ENCODE assay signal across 7 mouse cellular contexts in genomic region chr11:117083882-117084260, GRCm38 (mm10). TPM values are rescaled to one million over a fixed set of nuclear protein-coding genes. Genes with fewer than 3 reads are reported as not detected.
A peak's percentile ranks its signal among the peaks of the same experiment; 100 is the strongest.
ATAC-seq and TF ChIP-seq lines count a peak whose summit lies in the region.
"Not testable (repeated sequence)": the region's sequence is repeated elsewhere in the genome, so short reads cannot be mapped to it uniquely, and the experiment has no call there.

No protein-coding gene starts in this region.

- H3K4me2 ChIP-seq in embryonic facial prominence, embryonic 15.5 days (replicated peaks); heart, embryonic 16.5 days (ENCODE audit: low read depth, low read length); limb, embryonic 13.5 days (replicated peaks); lung, embryonic 15.5 days; stomach, embryonic 16.5 days (ENCODE audit: low read depth, low read length): not testable (repeated sequence)

- not testable (repeated sequence) for H3K4me3 ChIP-seq in ES-Bruce4 (ENCODE audit: low read depth, low read length); bone marrow, adult 2 months (replicated peaks; ENCODE audit: control insufficient read depth, low read depth, low read length); embryonic facial prominence, embryonic 15.5 days (replicated peaks); heart, embryonic 16.5 days (ENCODE audit: low read length); limb, embryonic 13.5 days; lung, embryonic 15.5 days; stomach, embryonic 16.5 days (replicated peaks; ENCODE audit: low read length)

- not testable (repeated sequence) for ATAC-seq in embryonic facial prominence, embryonic 15.5 days (ENCODE audit: insufficient number of reproducible peaks, low FRiP score, low TSS enrichment, low read depth); heart, embryonic 16.5 days (replicated peaks; ENCODE audit: extremely low read depth, insufficient read depth, low FRiP score); limb, embryonic 13.5 days (ENCODE audit: low FRiP score, low read depth); lung, embryonic 15.5 days (ENCODE audit: borderline replicate concordance, extremely low read depth, low FRiP score, low TSS enrichment); stomach, embryonic 16.5 days (ENCODE audit: insufficient read depth, low FRiP score)

- not testable (repeated sequence) for TF ChIP-seq EP300 in ES-Bruce4 (IDR thresholded peaks at IDR 0.05; ENCODE audit: insufficient read depth, low read depth, low read length)

- H3K27me3 ChIP-seq in ES-Bruce4 (ENCODE audit: control insufficient read depth, insufficient read depth, low read length, poor library complexity, severe bottlenecking); embryonic facial prominence, embryonic 15.5 days; heart, embryonic 16.5 days (ENCODE audit: control insufficient read depth, insufficient read depth, low read length); limb, embryonic 13.5 days; lung, embryonic 15.5 days; stomach, embryonic 16.5 days (ENCODE audit: control insufficient read depth, insufficient read depth, low read length): not testable (repeated sequence)

- not testable (repeated sequence) for H3K9ac ChIP-seq in ES-Bruce4 (ENCODE audit: low read depth, poor library complexity, severe bottlenecking); embryonic facial prominence, embryonic 15.5 days; heart, embryonic 16.5 days (ENCODE audit: low read length); limb, embryonic 13.5 days; lung, embryonic 15.5 days; stomach, embryonic 16.5 days (ENCODE audit: low read length)

- not testable (repeated sequence) for H3K9me3 ChIP-seq in ES-Bruce4 (replicated peaks; ENCODE audit: control insufficient read depth, insufficient read depth, low read length, poor library complexity, severe bottlenecking); embryonic facial prominence, embryonic 15.5 days (replicated peaks); heart, embryonic 16.5 days (replicated peaks; ENCODE audit: control insufficient read depth, low read length); limb, embryonic 13.5 days; lung, embryonic 15.5 days; stomach, embryonic 16.5 days (replicated peaks; ENCODE audit: control insufficient read depth, low read length)

- not testable (repeated sequence) for TF ChIP-seq POLR2A in ES-Bruce4 (IDR thresholded peaks at IDR 0.05; ENCODE audit: insufficient read depth, low read length); bone marrow, adult 2 months (IDR thresholded peaks at IDR 0.05; ENCODE audit: borderline replicate concordance, control insufficient read depth, low read depth, low read length)

- WGBS in bone marrow, adult 2 months, result 92% methylated on average over 3 of the region's 3 CpGs
- 94% methylated on average over 3 of the region's 3 CpGs for WGBS in embryonic facial prominence, embryonic 15.5 days
- 90% methylated on average over 3 of the region's 3 CpGs for WGBS in heart, embryonic 16.5 days
- WGBS in limb, embryonic 13.5 days, result 94% methylated on average over 3 of the region's 3 CpGs
- WGBS in lung, embryonic 15.5 days, result 92% methylated on average over 3 of the region's 3 CpGs
- 91% methylated on average over 3 of the region's 3 CpGs for WGBS in stomach, embryonic 16.5 days

- peaks cover 15% of the 10 kb centered on the region for H3K36me3 ChIP-seq in ES-Bruce4 (ENCODE audit: control insufficient read depth, insufficient read depth, low read length, poor library complexity, severe bottlenecking)
- peaks cover 20% of the 10 kb centered on the region for H3K36me3 ChIP-seq in embryonic facial prominence, embryonic 15.5 days
- H3K36me3 ChIP-seq in heart, embryonic 16.5 days (ENCODE audit: control insufficient read depth, insufficient read depth), result peaks cover 16% of the 10 kb centered on the region
- peaks cover 27% of the 10 kb centered on the region for H3K36me3 ChIP-seq in limb, embryonic 13.5 days
- H3K36me3 ChIP-seq in lung, embryonic 15.5 days, result peaks cover 20% of the 10 kb centered on the region
- not testable (repeated sequence) for H3K36me3 ChIP-seq in stomach, embryonic 16.5 days (ENCODE audit: control insufficient read depth, insufficient read depth, low read length)

- not testable (repeated sequence) for TF ChIP-seq CTCF in ES-Bruce4 (IDR thresholded peaks at IDR 0.05; ENCODE audit: low read depth, low read length); bone marrow, adult 2 months (IDR thresholded peaks at IDR 0.05; ENCODE audit: control insufficient read depth, insufficient read depth, low read length)

- peak overlapping the region; percentile 89 for H3K27ac ChIP-seq in ES-Bruce4 (ENCODE audit: insufficient read depth, low read length)
- H3K27ac ChIP-seq in bone marrow, adult 2 months (ENCODE audit: control insufficient read depth, insufficient read depth, low read depth, low read length, poor library complexity), result peak overlapping the region; percentile 26; the same call in 1 of the 2 replicates
- peak overlapping the region; percentile 77; the same call in 1 of the 2 replicates for H3K27ac ChIP-seq in embryonic facial prominence, embryonic 15.5 days (replicated peaks)
- peak overlapping the region; percentile 44; the same call in 1 of the 2 replicates for H3K27ac ChIP-seq in heart, embryonic 16.5 days (ENCODE audit: low read length)
- 0 out of 2 replicates have a peak overlapping the region, but pooled peaks have one; percentile 55 for H3K27ac ChIP-seq in limb, embryonic 13.5 days
- H3K27ac ChIP-seq in lung, embryonic 15.5 days, result 0 out of 2 replicates have a peak overlapping the region, but pooled peaks have one; percentile 23
- peak overlapping the region; percentile 65 for H3K27ac ChIP-seq in stomach, embryonic 16.5 days (ENCODE audit: low read length)

- H3K4me1 ChIP-seq in ES-Bruce4 (ENCODE audit: control insufficient read depth, insufficient read depth, low read length), result peaks cover 11% of the 10 kb centered on the region
- not testable (repeated sequence) for H3K4me1 ChIP-seq in bone marrow, adult 2 months (ENCODE audit: control insufficient read depth, insufficient read depth, low read length)
- peaks cover 54% of the 10 kb centered on the region for H3K4me1 ChIP-seq in embryonic facial prominence, embryonic 15.5 days
- peaks cover 42% of the 10 kb centered on the region for H3K4me1 ChIP-seq in heart, embryonic 16.5 days (ENCODE audit: control insufficient read depth, insufficient read depth, low read length)
- peaks cover 21% of the 10 kb centered on the region for H3K4me1 ChIP-seq in limb, embryonic 13.5 days
- peaks cover 38% of the 10 kb centered on the region for H3K4me1 ChIP-seq in lung, embryonic 15.5 days
- peaks cover 26% of the 10 kb centered on the region for H3K4me1 ChIP-seq in stomach, embryonic 16.5 days (ENCODE audit: control insufficient read depth, insufficient read depth, low read length)

RNA-seq across cellular contexts. Expression of gene Sec14l1, which starts 31.1 kb away (rescaled TPM):
- 77.5 and 77.7 TPM in 2 replicates for polyA plus RNA-seq in ES-Bruce4 (2011; ENCODE audit: insufficient read depth, insufficient read length, low read depth, missing spikeins)
- 13.5 and 22.8 TPM in 2 replicates for polyA plus RNA-seq in bone marrow, adult 2 months (2011; ENCODE audit: insufficient read depth, insufficient read length, low replicate concordance, missing spikeins)
- 61.4 and 69.3 TPM in 2 replicates for polyA plus RNA-seq in embryonic facial prominence, embryonic 15.5 days (2015; fragmentation: Nextera tagmentation; extraction: Ambion mirVana)
- polyA plus RNA-seq in heart, embryonic 16.5 days (2015; fragmentation: Nextera tagmentation; extraction: Ambion mirVana), result 51.0 and 54.9 TPM in 2 replicates
- polyA plus RNA-seq in limb, embryonic 13.5 days (2015; fragmentation: Nextera tagmentation; extraction: Ambion mirVana), result 61.2 and 65.4 TPM in 2 replicates
- 68.9 and 73.9 TPM in 2 replicates for polyA plus RNA-seq in lung, embryonic 15.5 days (2015; fragmentation: Nextera tagmentation; extraction: Ambion mirVana)
- polyA plus RNA-seq in stomach, embryonic 16.5 days (2015; fragmentation: Nextera tagmentation; extraction: Ambion mirVana), result 61.7 and 62.5 TPM in 2 replicates

Comparison
In these comparisons a context has a peak if more than half of its experiments do, and no peak if none do; other contexts are left out.
1. H3K27ac ChIP-seq: peak in every context shown above with its lines; median percentile 89 in ES-Bruce4; 77 in embryonic facial prominence, embryonic 15.5 days; 65 in stomach, embryonic 16.5 days; 55 in limb, embryonic 13.5 days; 44 in heart, embryonic 16.5 days; 26 in bone marrow, adult 2 months; 23 in lung, embryonic 15.5 days.